Mouse (Mus musculus): ENCODE measurements around the gene Gimap3. TPM values are rescaled to one million over a fixed set of nuclear protein-coding genes. Genes with fewer than 3 reads are reported as not detected.

The Gimap3 gene
- polyA plus RNA-seq, 1 experiment, result 22.2 TPM

Other genes starting within 250 kb of the Gimap3 start
- gene Atp6v0e2, start 233.2 kb downstream of the Gimap3 start, polyA plus RNA-seq (2012; rRNA removed), result 41.1 and 45.9 TPM in 2 replicates
- 12.1 and 17.2 TPM in 2 replicates for gene Lrrc61, start 216.1 kb downstream of the Gimap3 start, polyA plus RNA-seq (2012; rRNA removed)
- gene Rarres2, start 198.1 kb downstream of the Gimap3 start, polyA plus RNA-seq (2012; rRNA removed), result 80.9 and 95.3 TPM in 2 replicates
- not detected in 2 replicates for gene Gm45021, start 181.2 kb downstream of the Gimap3 start, polyA plus RNA-seq (2012; rRNA removed)
- 8.5 and 9.5 TPM in 2 replicates for gene Repin1, start 177.0 kb downstream of the Gimap3 start, polyA plus RNA-seq (2012; rRNA removed)
- not detected in 2 replicates for gene Gm44965, start 176.9 kb downstream of the Gimap3 start, polyA plus RNA-seq (2012; rRNA removed)
- gene Zfp775, start 168.8 kb downstream of the Gimap3 start, polyA plus RNA-seq (2012; rRNA removed), result 1.6 and 1.9 TPM in 2 replicates
- 0.52 and 0.63 TPM in 2 replicates for gene AI854703, start 144.1 kb downstream of the Gimap3 start, polyA plus RNA-seq (2012; rRNA removed)
- 2.6 and 4.5 TPM in 2 replicates for gene Gimap8, start 123.6 kb downstream of the Gimap3 start, polyA plus RNA-seq (2012; rRNA removed)
- gene Gimap9, start 94.7 kb downstream of the Gimap3 start, polyA plus RNA-seq (2012; rRNA removed), result 5.6 and 8.2 TPM in 2 replicates
- gene Gimap4, start 86.3 kb downstream of the Gimap3 start, polyA plus RNA-seq (2012; rRNA removed), result 20.7 and 24.6 TPM in 2 replicates
- 11.9 and 12.3 TPM in 2 replicates for gene Gimap6, start 62.6 kb downstream of the Gimap3 start, polyA plus RNA-seq (2012; rRNA removed)
- 0.17 TPM in 1 of 2 replicates, not detected in the other for gene Gm28053, start 52.2 kb downstream of the Gimap3 start, polyA plus RNA-seq (2012; rRNA removed)
- 4.7 and 5.0 TPM in 2 replicates for gene Gimap7, start 52.2 kb downstream of the Gimap3 start, polyA plus RNA-seq (2012; rRNA removed)
- gene Gimap1, start 31.8 kb downstream of the Gimap3 start, polyA plus RNA-seq (2012; rRNA removed), result 12.2 and 13.9 TPM in 2 replicates
- gene Gimap5, start 24.7 kb downstream of the Gimap3 start, polyA plus RNA-seq (2012; rRNA removed), result 13.0 and 15.0 TPM in 2 replicates
- gene Tmem176a, start 70.1 kb upstream of the Gimap3 start, polyA plus RNA-seq (2012; rRNA removed), result 121 and 133 TPM in 2 replicates
- gene Tmem176b, start 70.6 kb upstream of the Gimap3 start, polyA plus RNA-seq (2012; rRNA removed), result 338 and 348 TPM in 2 replicates
- gene Aoc1, start 102.0 kb upstream of the Gimap3 start, polyA plus RNA-seq (2012; rRNA removed), result 312 and 658 TPM in 2 replicates
- gene 1600015I10Rik, start 159.0 kb upstream of the Gimap3 start, polyA plus RNA-seq (2012; rRNA removed), result 0.06 TPM in 1 of 2 replicates, not detected in the other
- gene Doxl2, start 204.1 kb upstream of the Gimap3 start, polyA plus RNA-seq (2012; rRNA removed), result not detected in 2 replicates
- gene Svs1, start 216.0 kb upstream of the Gimap3 start, polyA plus RNA-seq (2012; rRNA removed), result not detected in 2 replicates

Measured in large intestine, adult 2 months (tissue).